Mouse (Mus musculus): ENCODE results near the gene Sptbn1. TPM values are rescaled to one million over a fixed set of nuclear protein-coding genes. Genes with fewer than 3 reads are reported as not detected.

Gene Sptbn1
- total RNA-seq, 2 experiments from 2014 or later, result 571 to 593 TPM

DNA sequence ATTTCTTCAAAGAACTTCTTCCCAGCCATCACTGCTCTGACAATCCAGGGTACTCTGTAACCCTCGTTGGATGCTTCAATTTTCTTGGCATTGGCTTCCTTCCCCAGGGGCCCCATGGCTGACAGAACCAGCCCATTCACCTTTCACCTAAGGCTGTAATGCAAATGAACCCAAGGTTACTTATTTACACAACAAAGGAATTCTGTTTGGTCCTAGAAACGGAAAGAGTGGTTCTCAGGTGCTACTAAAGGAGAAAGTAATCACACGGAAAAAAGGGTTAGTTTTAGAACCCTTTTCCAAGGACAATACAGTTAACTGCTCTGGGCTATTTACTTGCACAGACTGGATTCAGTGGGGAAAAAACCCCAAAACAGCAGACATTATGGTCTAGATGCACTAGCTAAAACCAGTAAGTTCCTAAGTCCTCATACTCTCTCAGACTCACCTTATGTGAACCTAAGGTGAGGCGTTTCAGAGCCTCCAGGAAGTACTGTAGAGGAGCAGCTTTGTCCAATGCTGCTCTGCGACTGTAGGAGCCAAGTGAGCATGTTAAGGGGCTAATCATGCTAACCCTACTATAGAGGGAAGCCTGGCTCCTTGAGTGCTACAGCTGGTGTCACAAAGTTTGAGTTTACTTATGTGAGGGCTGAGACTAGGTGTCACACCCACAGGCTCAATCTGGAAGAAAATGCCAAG lies 90.7 kb downstream of the Sptbn1 start:
- no peak for DNase-seq
- intact Hi-C loops (cut with DNase I), result no loop called here

DNA sequence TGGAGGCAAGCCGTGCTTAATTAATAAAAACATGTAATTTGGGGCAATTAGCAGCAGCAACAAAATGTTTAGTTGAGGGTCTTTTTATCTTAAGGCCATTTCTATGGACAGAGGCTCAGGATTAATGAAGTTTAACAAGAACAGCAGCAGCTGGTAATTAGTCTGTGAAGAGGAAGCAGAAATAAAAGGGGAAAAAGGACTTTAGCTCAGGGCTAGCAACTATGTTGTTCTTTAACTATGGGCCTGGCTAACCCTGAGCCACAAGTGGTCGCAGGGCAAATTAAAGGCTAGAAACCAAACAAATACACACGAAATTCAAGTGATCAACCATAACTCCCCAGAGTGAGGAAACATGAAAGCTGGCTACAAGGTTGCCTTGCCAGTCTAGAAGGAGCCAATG lies 91.9 kb downstream of the Sptbn1 start:
- intact Hi-C loops (cut with DNase I), result no loop called here
- no peak for DNase-seq

DNA sequence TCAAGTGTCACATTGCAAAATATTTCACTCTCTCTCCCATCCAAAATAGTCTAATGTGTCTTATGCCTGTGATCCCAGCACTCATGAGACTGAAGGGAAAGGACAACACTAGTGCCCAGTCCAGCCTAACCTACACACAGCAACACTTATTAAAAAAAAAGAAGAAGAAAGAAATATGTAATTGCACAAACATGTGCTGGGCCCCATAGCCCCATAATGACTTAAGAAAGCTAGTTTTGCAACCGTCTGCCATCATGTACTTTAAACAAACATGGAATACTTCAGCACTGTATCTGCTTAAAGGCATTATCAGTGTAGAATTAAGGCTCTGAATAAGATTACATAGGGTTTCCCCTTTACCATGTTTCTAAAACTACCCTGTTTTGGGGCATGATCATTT lies 92.4 kb downstream of the Sptbn1 start:
- intact Hi-C loops (cut with DNase I), result no loop called here
- no peak for DNase-seq

DNA sequence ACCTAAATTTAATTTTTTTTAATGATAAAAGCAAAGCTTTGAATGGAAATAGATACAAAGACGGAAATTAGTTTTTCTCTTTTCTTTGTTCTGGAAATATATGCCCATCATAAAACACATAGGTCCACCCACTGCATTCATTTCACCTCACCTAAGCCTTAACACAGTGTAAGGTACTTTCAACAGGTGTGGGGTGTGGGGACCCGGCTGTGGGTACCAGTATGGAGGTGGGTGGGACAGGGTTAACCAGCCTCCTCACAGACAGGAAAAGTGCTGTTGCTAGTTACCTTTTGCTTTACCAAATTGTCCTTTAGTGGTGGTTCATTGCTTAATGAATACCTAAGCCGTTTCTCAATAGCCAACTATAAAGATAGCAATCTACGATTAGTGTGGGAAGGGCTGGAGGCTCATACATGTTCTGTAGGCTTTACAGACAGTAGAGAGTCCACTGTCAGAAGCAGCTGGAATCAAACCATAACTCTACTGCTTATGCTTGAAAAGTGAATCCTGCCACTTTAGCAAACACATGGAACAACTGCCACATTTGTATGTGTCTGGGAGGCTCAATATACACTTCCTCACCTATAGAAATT lies 96.3 kb downstream of the Sptbn1 start:
- intact Hi-C loops (cut with DNase I), result no loop called here
- no peak for DNase-seq

DNA sequence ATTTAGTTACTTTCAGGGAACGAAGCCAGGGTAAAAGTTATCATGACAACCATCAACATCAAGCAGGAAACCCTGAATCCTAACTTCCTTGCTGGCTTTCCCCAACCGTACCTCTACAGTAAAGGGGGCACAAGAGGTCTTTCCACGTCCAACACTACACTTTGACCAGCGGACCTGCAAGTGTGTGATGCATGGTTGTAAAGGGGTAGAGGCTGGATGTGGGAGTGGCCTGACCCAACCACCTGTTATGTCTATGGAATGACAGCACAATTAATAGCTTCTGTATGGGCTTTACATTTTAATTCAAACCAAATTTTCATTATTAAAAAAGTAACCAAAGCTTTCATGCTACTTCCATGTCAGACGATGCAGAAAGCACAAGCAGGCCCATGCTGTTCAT lies 96.8 kb downstream of the Sptbn1 start:
- DNase-seq, result no peak
- intact Hi-C loops (cut with DNase I), result no loop called here

DNA sequence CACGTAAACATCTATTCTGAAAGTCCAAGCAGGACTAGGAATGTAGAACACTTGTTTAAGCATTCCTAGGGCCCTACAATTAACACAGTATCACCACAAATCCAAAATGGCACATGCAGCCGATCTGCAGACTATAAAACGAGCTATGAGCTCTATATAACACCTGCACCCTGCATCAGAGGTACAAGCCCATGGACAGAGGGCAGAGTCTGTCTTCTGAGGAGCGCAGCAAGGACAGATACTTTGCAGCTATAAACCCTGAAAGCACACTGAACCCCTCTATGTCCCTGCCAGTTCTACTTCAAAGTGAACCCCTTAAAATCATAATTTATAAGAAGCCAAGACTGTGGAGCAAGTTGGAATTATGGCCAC lies 101.4 kb downstream of the Sptbn1 start:
- intact Hi-C loops (cut with DNase I), result no loop called here
- no peak for DNase-seq

DNA sequence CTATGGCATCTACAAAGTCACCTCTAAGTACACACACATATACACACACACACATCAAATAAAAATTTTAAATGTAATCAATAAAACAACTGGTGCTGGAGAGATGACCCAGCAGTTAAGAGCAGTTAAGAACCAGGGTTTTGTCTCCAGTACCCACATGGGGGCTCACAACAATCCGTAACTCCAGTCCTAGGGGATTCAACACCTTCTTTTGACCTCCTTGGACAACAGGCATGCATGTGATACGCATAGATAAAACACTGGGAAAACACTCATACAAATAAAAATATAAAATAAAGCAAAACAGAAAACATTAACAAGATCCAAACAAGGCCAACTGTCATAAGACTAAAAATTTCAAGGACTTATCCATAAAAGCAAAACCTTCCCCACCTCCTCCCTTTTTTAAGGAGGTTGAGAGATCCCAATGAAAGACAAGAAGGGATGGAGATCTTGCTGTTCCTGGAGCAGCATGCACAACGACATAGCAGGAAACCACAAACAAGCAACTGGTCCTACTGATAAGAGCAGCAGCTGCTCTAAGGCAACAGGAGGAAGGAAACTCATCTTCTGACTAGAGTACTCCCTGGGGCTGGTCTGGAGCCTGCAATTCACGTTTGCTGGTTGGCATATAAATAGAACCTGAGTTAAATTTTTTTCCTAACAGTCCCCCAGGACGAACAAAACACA lies 102.0 kb downstream of the Sptbn1 start:
- peak; percentile 53 to 55 for DNase-seq
- intact Hi-C loops (cut with DNase I), result no loop called here

DNA sequence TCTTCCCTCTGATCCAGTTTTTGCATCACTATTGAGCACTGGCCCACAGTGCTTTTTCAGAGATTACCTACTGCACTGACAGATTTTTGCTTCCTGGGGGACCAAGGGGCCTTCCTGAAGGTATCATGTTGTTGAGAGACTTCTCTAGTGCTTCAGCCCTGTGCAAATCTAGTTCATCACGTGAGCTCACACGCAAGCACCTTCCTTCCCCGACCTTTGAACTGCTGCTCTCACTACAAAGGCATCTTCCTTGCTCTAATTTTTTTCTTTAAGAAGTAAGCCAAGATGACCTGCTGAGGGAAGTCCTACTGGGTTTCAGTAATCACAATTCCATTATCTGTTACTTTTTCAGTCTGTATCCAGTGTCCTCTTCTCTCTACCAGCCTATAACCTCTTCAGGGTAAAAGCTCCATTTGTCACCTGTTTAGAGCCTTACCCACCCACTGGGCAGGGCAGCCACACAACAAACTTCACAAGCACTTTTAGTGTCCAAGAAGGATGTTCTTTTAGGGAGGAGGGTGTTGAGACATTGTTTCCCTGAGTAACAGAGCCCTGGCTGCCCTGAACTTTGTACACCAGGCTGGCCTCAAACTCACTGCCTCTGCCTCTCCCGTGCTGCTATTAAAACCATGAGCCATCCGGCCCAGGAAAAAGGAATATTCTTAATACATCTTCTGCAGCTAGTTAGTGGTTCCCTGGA lies 103.3 kb downstream of the Sptbn1 start:
- DNase-seq, result no peak
- intact Hi-C loops (cut with DNase I), result no loop called here

DNA sequence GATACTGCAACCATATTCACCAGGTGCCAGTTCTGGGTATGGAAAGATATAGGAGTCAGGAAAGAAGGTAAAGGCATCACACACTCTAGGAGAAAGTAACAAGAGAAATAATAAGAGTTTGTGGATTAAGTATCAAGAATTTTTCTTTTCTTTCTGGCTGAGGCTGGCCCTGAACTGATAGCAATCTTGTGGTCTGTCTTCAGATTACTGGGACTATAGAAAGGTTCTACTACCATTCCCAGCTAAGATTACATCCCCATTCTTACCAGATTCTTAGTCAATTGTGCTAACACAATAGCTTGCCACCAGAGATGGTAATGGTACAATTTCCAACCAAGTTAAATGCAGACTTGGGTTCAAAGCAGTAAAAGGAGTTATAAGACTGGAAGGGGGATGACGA lies 104.1 kb downstream of the Sptbn1 start:
- intact Hi-C loops (cut with DNase I), result loop anchor here (2.0 kb wide), 1 partner anchor 33 kb away; no protein-coding TSS in a partner anchor
- no peak for DNase-seq

DNA sequence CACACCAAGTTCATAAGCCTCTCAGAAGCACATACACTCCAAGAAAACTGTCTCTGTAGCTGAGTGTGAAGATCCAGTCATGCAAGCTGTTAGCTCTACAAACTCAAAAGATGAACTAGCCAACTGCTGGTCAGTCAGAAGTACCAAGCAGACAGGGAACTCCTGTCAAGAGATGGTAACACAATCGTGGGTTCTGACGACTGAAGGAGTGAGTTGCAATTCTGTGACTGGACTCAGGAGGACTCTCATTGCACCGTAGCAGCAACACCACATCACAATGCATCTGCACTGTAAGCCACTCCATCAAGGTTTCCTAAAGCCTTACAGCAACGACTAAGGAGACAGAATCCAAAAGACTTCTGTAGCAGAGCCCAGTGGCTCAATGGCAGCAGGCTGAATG lies 104.9 kb downstream of the Sptbn1 start:
- DNase-seq, result no peak
- intact Hi-C loops (cut with DNase I), result loop anchor here (2.0 kb wide), 1 partner anchor 34 kb away; no protein-coding TSS in a partner anchor

DNA sequence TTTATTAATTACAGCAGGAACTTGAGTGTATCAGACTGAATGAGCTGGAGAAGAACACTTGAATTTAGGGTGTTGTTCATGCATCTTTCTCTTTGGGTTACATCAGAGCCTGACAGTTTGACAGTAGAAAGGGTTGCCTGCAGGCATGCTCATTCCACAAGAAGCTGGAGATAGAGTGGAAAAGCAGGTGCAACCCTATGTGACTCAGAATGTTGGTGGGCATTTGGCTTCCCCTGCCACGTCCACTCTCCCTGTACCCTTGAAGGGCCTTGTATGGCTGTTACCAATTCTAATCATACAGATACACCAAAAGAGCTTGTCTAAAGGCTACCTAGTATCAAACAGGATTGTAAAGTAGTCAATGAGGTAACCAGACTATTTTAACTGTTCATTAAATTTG lies 106.2 kb downstream of the Sptbn1 start:
- intact Hi-C loops (cut with DNase I), result loop anchor here (2.0 kb wide), 2 partner anchors 35 to 103 kb away; no protein-coding TSS in a partner anchor
- DNase-seq, result no peak

DNA sequence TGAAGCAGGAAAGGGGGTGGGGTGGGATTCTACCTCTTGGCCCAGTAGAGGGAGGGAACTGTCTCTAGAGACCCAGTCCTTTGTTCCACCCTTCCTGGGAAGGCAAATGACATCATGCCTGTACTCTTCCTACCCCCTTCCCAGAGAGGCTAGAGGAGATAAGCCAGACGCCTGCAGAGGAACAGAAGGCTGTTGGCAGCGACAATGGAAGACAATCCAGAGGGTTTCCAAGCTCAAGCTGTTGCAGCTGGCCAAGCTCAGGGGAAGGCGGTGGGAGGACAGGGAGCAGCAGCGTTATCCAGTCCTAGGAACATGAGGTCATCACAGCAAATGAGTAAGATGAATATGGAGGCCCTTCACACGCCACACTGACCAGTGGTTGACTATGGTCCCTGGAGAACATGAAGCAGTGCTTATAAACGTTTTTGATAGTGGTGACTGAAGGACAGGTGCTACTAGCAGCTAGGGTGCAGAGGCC lies 106.8 kb downstream of the Sptbn1 start:
- intact Hi-C loops (cut with DNase I), result loop anchor here (2.0 kb wide), 1 partner anchor 104 kb away; no protein-coding TSS in a partner anchor
- peak; percentile 91 to 92 for DNase-seq

DNA sequence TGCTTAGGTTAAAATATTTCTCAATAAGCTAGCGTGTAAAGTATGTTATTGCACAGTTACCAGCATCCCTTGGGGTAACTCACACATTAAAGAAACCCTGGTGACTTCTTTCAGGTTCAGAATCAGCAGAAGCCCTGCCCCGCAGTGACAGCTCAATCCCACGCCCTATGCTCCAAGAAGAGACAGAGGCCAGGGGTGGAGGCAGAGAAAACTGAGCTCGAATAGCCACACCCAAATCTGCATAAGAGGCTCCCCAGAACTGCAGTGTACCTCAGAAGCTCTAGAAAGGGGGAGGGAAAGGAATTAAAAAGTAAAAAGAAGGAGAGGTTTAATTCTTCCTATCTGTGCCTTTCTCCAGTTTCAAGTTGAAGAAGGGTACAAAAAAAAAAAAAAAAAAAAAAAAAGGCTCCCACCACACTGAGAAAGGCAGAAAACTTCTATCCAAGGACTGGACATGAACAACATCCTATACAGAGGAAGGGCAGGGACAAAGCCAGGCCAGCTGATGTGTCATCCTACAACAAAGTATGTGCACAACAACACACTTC lies 107.3 kb downstream of the Sptbn1 start:
- intact Hi-C loops (cut with DNase I), result loop anchor here (2.0 kb wide), 1 partner anchor 104 kb away; no protein-coding TSS in a partner anchor

DNA sequence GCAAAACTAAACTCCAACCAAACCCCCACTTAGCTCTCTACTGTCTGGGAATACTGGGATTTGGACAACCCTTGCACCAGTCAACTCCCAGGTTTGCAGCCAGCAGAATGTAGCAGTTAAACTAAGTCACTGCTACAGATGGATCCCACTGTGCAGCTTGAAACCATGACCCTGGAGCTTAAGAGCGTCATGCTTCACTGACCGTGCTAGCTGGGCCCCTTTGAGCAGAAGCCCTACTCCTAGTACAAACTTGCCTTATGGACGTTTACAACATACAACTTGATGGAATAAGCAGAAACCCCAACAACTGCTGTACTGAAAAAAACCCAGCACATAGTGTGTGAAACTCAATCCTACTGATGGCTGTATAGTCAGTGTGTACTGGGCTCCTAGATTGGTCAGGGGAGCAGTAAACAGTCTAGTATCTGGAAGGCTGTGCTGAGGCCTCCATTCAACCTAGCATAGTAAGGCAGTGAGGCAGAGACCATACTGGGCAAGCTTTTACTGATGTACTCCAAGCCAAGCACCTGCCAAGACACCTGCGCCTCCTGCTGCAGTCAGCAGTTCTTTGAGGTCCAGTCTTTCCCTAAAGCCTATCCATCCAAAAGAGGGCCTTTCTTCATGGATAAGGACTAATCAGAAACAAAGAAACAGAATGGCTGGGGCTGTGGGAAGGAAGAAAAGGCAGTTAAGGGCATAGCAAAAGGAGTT lies 108.3 kb downstream of the Sptbn1 start:
- DNase-seq, result no peak
- intact Hi-C loops (cut with DNase I), result loop anchor here (2.0 kb wide), 1 partner anchor 105 kb away; no protein-coding TSS in a partner anchor

More for the DNA sequence above, 107.3 kb downstream of the Sptbn1 start:
- peak; percentile 45 to 46 for DNase-seq

DNA sequence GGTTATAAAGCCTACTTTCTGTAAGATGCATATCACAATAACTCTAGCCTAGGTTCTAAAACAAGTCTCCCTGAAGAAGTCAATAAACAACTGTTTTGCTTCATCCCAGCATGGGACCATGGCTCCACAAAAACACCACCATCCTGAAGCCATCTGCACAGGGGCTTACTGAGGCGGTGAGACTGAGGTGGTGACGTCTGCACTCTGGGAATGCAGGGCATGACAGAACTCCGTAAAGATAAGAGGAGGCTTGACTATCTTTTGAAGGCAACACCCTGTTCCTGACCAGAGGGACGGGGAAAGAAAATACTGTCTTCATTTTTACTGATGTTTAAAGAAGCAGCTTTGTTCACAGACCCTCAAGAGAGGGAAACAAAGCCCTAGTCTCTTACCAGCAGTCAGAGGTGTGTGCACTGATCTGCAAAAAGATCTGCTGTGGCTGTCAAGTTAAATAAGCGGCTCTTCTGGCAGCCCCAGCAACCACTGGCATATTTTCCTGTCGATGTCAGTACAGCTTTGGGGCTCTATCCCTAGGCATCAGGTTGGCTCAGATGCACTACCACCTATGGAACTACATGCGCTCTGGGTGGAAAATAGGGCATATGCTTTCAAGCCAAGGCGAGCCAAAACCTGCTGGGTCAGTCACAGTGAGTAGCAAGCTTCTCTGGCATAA lies 109.8 kb downstream of the Sptbn1 start:
- intact Hi-C loops (cut with DNase I), result no loop called here
- peak in 1 of 2 experiments; percentile 50 for DNase-seq

DNA sequence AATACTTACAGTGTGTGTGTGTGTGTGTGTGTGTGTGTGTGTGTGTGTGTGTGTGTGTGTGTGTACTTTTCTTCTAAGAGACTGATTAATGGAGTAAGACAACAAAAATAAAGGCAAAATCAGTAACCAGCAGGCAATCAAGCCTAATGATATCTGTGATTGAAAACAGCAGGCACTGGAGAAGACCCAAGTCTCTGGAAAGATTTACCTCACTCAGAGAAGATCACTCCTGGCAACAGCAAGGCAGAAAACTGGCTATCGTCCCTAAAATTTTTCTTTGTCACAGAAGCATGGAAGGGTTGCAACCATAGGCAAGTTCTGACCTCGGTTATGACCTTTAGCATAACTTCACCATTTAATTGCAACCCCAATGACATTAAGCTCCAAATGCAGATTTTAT lies 112.1 kb downstream of the Sptbn1 start:
- peak; percentile 56 to 67 for DNase-seq

DNA sequence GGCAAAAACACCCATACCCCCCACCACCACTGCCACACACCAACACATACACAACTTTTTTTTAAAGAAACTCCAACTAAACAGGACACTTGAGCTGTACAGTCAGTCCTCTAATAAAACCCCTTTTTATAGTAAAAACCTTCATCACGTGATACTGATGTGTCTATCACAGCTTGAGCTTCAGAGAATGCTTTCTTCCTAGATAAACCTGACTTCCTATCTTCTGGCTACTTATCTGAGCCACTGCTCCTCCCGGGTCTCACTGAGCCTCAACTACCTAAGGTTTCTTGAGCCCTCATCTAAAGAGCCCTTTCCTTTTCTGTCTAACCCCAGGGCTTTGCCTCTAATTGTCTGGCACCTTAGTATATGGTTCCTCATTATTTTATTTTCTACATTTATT lies 113.0 kb downstream of the Sptbn1 start:
- no peak for DNase-seq
- intact Hi-C loops (cut with DNase I), result no loop called here

More for the DNA sequence above, 112.1 kb downstream of the Sptbn1 start:
- intact Hi-C loops (cut with DNase I), result no loop called here

DNA sequence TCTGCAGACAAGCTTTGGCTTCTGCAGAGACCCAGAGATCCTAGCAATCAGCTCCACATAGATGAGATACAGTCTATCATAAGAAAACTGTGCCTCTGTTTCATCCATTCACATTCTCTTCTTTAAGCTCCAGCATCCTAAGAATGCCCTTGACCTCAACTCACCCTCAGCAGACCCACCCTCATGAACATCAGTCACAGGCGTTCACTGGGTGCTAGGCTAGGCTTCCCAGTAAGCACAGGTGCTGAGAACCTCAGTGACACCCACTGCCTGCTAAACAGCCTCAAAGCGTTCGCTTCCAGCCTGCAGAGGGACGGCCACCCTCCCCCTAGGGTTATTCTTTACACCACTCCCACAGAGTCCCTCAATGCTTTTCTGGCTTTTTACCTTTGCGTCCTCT lies 119.1 kb downstream of the Sptbn1 start:
- no peak for DNase-seq
- intact Hi-C loops (cut with DNase I), result no loop called here

DNA sequence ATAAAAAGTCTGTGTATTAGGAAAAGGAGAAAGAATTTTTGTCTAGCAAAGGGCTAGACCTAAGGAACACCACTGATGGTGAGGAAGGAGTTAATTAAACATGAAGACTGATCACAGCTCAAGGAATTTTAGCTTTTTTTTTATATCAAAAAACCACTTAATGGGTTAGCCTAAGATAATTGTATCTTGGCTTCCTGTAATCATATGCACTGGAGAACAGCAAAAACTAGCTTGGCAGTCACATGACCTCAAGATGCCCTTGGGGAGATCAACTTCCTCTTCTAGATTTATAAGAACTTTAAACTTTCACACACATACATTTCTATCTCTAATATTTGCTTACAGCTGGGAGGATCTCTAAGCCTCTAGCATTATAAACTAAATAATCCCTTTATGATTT lies 119.6 kb downstream of the Sptbn1 start:
- no peak for DNase-seq
- intact Hi-C loops (cut with DNase I), result no loop called here
